8 mouse cellular contexts compared by ENCODE assay signal in the genomic region with DNA sequence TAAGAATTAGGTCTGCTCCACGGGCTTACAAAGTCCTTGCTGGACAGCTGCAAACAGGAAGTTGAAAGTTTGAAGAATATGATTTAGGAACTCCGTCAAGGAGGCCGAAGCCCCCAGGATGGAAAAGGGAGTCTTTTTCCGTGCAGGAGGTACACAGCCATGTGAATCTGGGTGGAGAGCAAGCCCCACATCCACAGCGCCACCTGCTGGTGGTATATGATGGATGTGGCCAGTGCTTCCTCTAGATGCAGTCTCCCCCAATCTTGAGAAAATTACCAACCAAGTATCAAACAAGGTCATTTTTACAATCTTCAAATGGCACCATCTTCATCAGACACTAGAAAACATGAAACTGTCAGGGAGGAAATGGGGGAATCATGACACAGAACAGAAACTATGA. TPM values are rescaled to one million over a fixed set of nuclear protein-coding genes. Genes with fewer than 3 reads are reported as not detected.
A peak's percentile ranks its signal among the peaks of the same experiment; 100 is the strongest.
DNase-seq lines count a peak whose midpoint lies in the region; ATAC-seq lines count a peak whose summit lies in the region.

No protein-coding gene starts in this region.

- H3K36me3 ChIP-seq in heart, embryonic 10.5 days: peaks cover 88% of the 10 kb centered on the region

- no peaks in the 10 kb centered on the region for H3K9me3 ChIP-seq in heart, embryonic 10.5 days

- no peaks in the 10 kb centered on the region for H3K27me3 ChIP-seq in heart, embryonic 10.5 days (ENCODE audit: insufficient read depth, poor library complexity, severe bottlenecking)

- H3K4me3 ChIP-seq in heart, embryonic 10.5 days: no peak overlapping the region

- peaks cover 18% of the 10 kb centered on the region for H3K4me1 ChIP-seq in heart, embryonic 10.5 days

- DNase-seq in heart, postnatal 4 days: peak; percentile 74
- DNase-seq in heart, embryonic 10.5 days (ENCODE audit: low spot score): no peak
- peak; percentile 61 for DNase-seq in urinary bladder, postnatal 25 days (ENCODE audit: low spot score)
- DNase-seq in urinary bladder, adult 2 months (ENCODE audit: low spot score): no peak
- peak; percentile 90 to 92 for DNase-seq in cerebellum, postnatal 10 days
- DNase-seq in kidney, postnatal 36 days: peak; percentile 44 to 89
- no peak for DNase-seq in Muller cell, postnatal 12 days (ENCODE audit: inconsistent ontology term)

- WGBS in heart, embryonic 10.5 days: 65% methylated on average over 5 of the region's 5 CpGs

- ATAC-seq in neutrophil, adult 5-6 weeks (ENCODE audit: extremely low read depth, insufficient number of reproducible peaks, low FRiP score, poor library complexity, severe bottlenecking): 0 out of 2 replicates have a peak, but pooled peaks have one; percentile 24

- no peak overlapping the region for H3K27ac ChIP-seq in heart, embryonic 10.5 days

RNA-seq across cellular contexts. Expression of gene Mcm2, which starts 5.0 kb away (rescaled TPM):
- 100 to 1,000 TPM in 1 of 2 experiments, 10 to 100 TPM in 1; 86.1 to 103 TPM for total RNA-seq in heart, postnatal 4 days (2021)
- polyA plus RNA-seq in heart, embryonic 10.5 days (2016; fragmentation: Nextera tagmentation; extraction: Ambion mirVana): 184 TPM in 2 replicates
- 10.0 and 14.5 TPM in 2 replicates for polyA plus RNA-seq in urinary bladder, adult 2 months (2012; rRNA removed)
- total RNA-seq in neutrophil, adult 5-6 weeks (2017): 17.7 and 21.2 TPM in 2 replicates

RNA-seq across cellular contexts. Expression of gene Tpra1, which starts 8.5 kb away (rescaled TPM):
- total RNA-seq in heart, postnatal 4 days (2021): 10 to 100 TPM; 29.7 to 30.8 TPM
- 46.1 and 52.4 TPM in 2 replicates for polyA plus RNA-seq in heart, embryonic 10.5 days (2016; fragmentation: Nextera tagmentation; extraction: Ambion mirVana)
- 88.4 and 107 TPM in 2 replicates for polyA plus RNA-seq in urinary bladder, adult 2 months (2012; rRNA removed)
- total RNA-seq in neutrophil, adult 5-6 weeks (2017): 37.7 and 41.0 TPM in 2 replicates

RNA-seq across cellular contexts. Expression of gene Podxl2, which starts 18.7 kb away (rescaled TPM):
- total RNA-seq in heart, postnatal 4 days (2021): 10 to 100 TPM; 61.1 to 65.1 TPM
- polyA plus RNA-seq in heart, embryonic 10.5 days (2016; fragmentation: Nextera tagmentation; extraction: Ambion mirVana): 26.7 and 28.6 TPM in 2 replicates
- 23.2 and 24.2 TPM in 2 replicates for polyA plus RNA-seq in urinary bladder, adult 2 months (2012; rRNA removed)
- total RNA-seq in neutrophil, adult 5-6 weeks (2017): 0.58 TPM in 1 of 2 replicates, not detected in the other

RNA-seq across cellular contexts. Expression of gene Abtb1, which starts 51.8 kb away (rescaled TPM):
- 10 to 100 TPM; 14.8 to 19.6 TPM for total RNA-seq in heart, postnatal 4 days (2021)
- polyA plus RNA-seq in heart, embryonic 10.5 days (2016; fragmentation: Nextera tagmentation; extraction: Ambion mirVana): 20.9 and 23.5 TPM in 2 replicates
- 48.1 and 51.8 TPM in 2 replicates for polyA plus RNA-seq in urinary bladder, adult 2 months (2012; rRNA removed)
- 210 and 220 TPM in 2 replicates for total RNA-seq in neutrophil, adult 5-6 weeks (2017)

Comparison
In these comparisons a context has a peak if more than half of its experiments do, and no peak if none do; other contexts are left out.
1. DNase-seq: peak in heart, postnatal 4 days (single experiment), urinary bladder, postnatal 25 days (single experiment), cerebellum, postnatal 10 days (2 of 2) and kidney, postnatal 36 days (2 of 2); none in heart, embryonic 10.5 days (single experiment), urinary bladder, adult 2 months (single experiment) and Muller cell, postnatal 12 days (single experiment).
2. RNA of gene Podxl2, which starts 18.7 kb away (total RNA-seq): 61.1 to 65.1 TPM in heart, postnatal 4 days; 0.58 TPM in neutrophil, adult 5-6 weeks; every median in the first group is over 10 times any median in the second.